Mouse (Mus musculus) liver, adult 2 months (tissue): ENCODE data around the gene Rnf17. TPM values are rescaled to one million over a fixed set of nuclear protein-coding genes. Genes with fewer than 3 reads are reported as not detected.

Experiments used
- DNase-seq: peaks from one replicate; pipeline ENCODE4 v3.0.0-alpha.2; 2011; ENCODE audit warnings: low read depth, low spot score; ENCODE audit errors: extremely low read depth
- H3K27ac ChIP-seq: fragments of 200-500 bp; replicated peaks from 2 replicates; pipeline ENCODE4 v1.5.1; 2012; ENCODE audit warnings: low read depth, mild to moderate bottlenecking, control low read depth, inconsistent platforms, low read length; ENCODE audit not compliant: insufficient read depth
- H3K27me3 ChIP-seq: fragments of 200-500 bp; 2 replicates; pipeline ENCODE4 v1.6.1; 2012; ENCODE audit warnings: mild to moderate bottlenecking, moderate library complexity, low read length, inconsistent platforms; ENCODE audit not compliant: control insufficient read depth, insufficient read depth
- H3K36me3 ChIP-seq: fragments of 200-500 bp; 2 replicates; pipeline ENCODE4 v1.6.1; 2012; ENCODE audit warnings: low read length, inconsistent platforms; ENCODE audit not compliant: control insufficient read depth, insufficient read depth
- H3K4me1 ChIP-seq: fragments of 200-500 bp; 2 replicates; pipeline ENCODE4 v1.6.1; 2011; ENCODE audit warnings: low read length; ENCODE audit not compliant: control insufficient read depth, insufficient read depth
- H3K4me3 ChIP-seq: fragments of 200-500 bp; 2 replicates; pipeline ENCODE4 v1.5.1; 2011; ENCODE audit warnings: low read depth, mild to moderate bottlenecking, control low read depth, low read length, moderate library complexity; ENCODE audit not compliant: insufficient read depth
- H3K79me2 ChIP-seq: fragments of 200-500 bp; 2 replicates; pipeline ENCODE4 v1.6.1; 2012; ENCODE audit warnings: inconsistent platforms, mild to moderate bottlenecking, low read length, moderate library complexity; ENCODE audit not compliant: control insufficient read depth, insufficient read depth
- H3K9ac ChIP-seq: fragments of 200-500 bp; 2 replicates; pipeline ENCODE4 v1.6.1; 2012; ENCODE audit warnings: low read depth, mild to moderate bottlenecking, control low read depth, inconsistent platforms, low read length
- CTCF ChIP-seq: fragments of 200-500 bp; IDR thresholded peaks from 2 replicates; pipeline ENCODE4 v1.5.1; 2011; ENCODE audit warnings: low read depth, low read length, control low read depth
- POLR2A ChIP-seq: fragments of 200-500 bp; IDR thresholded peaks from 2 replicates; pipeline ENCODE4 v1.6.1; 2011; ENCODE audit warnings: low read length, control low read depth; ENCODE audit not compliant: insufficient read depth; ENCODE audit errors: extremely low read depth
- WGBS: fragments of 180-500 bp; shearing (Covaris S2); methylation state at CpG from one replicate; pipeline ENCODE4 v1.1.7; 2018; 5-methylcytosine and 5-hydroxymethylcytosine counted together
- polyA plus RNA-seq: library from polyadenylated mRNA; depleted of rRNA; stranded (reverse); fragments of >200 nt; gene quantifications from 2 replicates; pipeline ENCODE4 v1.2.3, GENCODE M21; 2012
- total RNA-seq: library from RNA; depleted of rRNA; stranded (reverse); fragments of >200 nt; gene quantifications from 2 replicates; pipeline ENCODE4 v1.2.3, GENCODE M21; 2014

Rnf17 gene
- total and polyA plus RNA-seq, 2 experiments = 0.18 TPM; not detected in 1

- WGBS = 95% methylated on average over 6 of the region's 6 CpGs
- H3K27ac ChIP-seq = no peak overlapping the region
- no peaks in the 10 kb centered on the region for H3K4me1 ChIP-seq
- no peak overlapping the region for H3K9ac ChIP-seq
- H3K27me3 ChIP-seq = no peaks in the 10 kb centered on the region
- no peak for TF ChIP-seq POLR2A
- TF ChIP-seq CTCF = no peak
- H3K79me2 ChIP-seq = no peaks in the 10 kb centered on the region
- peaks cover 14% of the 10 kb centered on the region for H3K36me3 ChIP-seq
- no peak for DNase-seq
- H3K4me3 ChIP-seq = no peak overlapping the region
Measured at GRCm38 (mm10) chr14:56552924-56553323, 150.5 kb downstream of the Rnf17 start.

- no peak for DNase-seq
- Histone ChIP-seq H3K4me3 (no peak overlapping the region), H3K27me3 (no peaks in the 10 kb centered on the region), H3K4me1 (no peaks in the 10 kb centered on the region), H3K27ac (no peak overlapping the region), H3K79me2 (no peaks in the 10 kb centered on the region), H3K36me3 (peaks cover 15% of the 10 kb centered on the region), H3K9ac (no peak overlapping the region)
- no peak for TF ChIP-seq CTCF
- TF ChIP-seq POLR2A = no peak
- WGBS = 97% methylated on average over 7 of the region's 7 CpGs
Measured at GRCm38 (mm10) chr14:56553331-56553730, 150.9 kb downstream of the Rnf17 start.

GRCm38 (mm10) chr14:56554716-56555115, 152.3 kb downstream of the Rnf17 start:
- 100% methylated on average over 2 of the region's 2 CpGs for WGBS
- Histone ChIP-seq H3K27ac (no peak overlapping the region), H3K4me3 (no peak overlapping the region), H3K4me1 (no peaks in the 10 kb centered on the region), H3K36me3 (peaks cover 19% of the 10 kb centered on the region), H3K9ac (no peak overlapping the region), H3K79me2 (no peaks in the 10 kb centered on the region), H3K27me3 (no peaks in the 10 kb centered on the region)
- TF ChIP-seq POLR2A (no peak), CTCF (no peak)
- DNase-seq = no peak

GRCm38 (mm10) chr14:56559134-56559533, 156.8 kb downstream of the Rnf17 start:
- Histone ChIP-seq H3K9ac (no peak overlapping the region), H3K4me1 (no peaks in the 10 kb centered on the region), H3K27me3 (no peaks in the 10 kb centered on the region), H3K27ac (no peak overlapping the region), H3K79me2 (no peaks in the 10 kb centered on the region), H3K36me3 (peaks cover 11% of the 10 kb centered on the region), H3K4me3 (no peak overlapping the region)
- WGBS = 86% methylated on average over 3 of the region's 3 CpGs
- no peak for TF ChIP-seq POLR2A
- no peak for TF ChIP-seq CTCF
- no peak for DNase-seq

GRCm38 (mm10) chr14:56567476-56567875, 165.1 kb downstream of the Rnf17 start:
- Histone ChIP-seq H3K36me3 (peaks cover 6% of the 10 kb centered on the region; the same call in 1 of the 2 replicates), H3K79me2 (no peaks in the 10 kb centered on the region), H3K4me1 (peaks cover 1% of the 10 kb centered on the region; the same call in 1 of the 2 replicates), H3K4me3 (no peak overlapping the region), H3K9ac (no peak overlapping the region), H3K27me3 (no peaks in the 10 kb centered on the region), H3K27ac (no peak overlapping the region)
- WGBS = 72% methylated on average over 7 of the region's 7 CpGs
- TF ChIP-seq POLR2A (no peak), CTCF (no peak)
- no peak for DNase-seq

GRCm38 (mm10) chr14:56569041-56569440, 166.7 kb downstream of the Rnf17 start:
- Histone ChIP-seq H3K36me3 (peaks cover under 1% of the 10 kb centered on the region; the same call in 1 of the 2 replicates), H3K27me3 (no peaks in the 10 kb centered on the region), H3K79me2 (no peaks in the 10 kb centered on the region), H3K4me3 (no peak overlapping the region), H3K4me1 (peaks cover 3% of the 10 kb centered on the region; the same call in 1 of the 2 replicates), H3K27ac (no peak overlapping the region), H3K9ac (no peak overlapping the region)
- no peak for DNase-seq
- WGBS = 88% methylated on average over 4 of the region's 4 CpGs
- TF ChIP-seq CTCF (no peak), POLR2A (no peak)
